Mouse (Mus musculus): ENCODE measurements around the gene Gm36028.

- TF ChIP-seq CTCF (IDR thresholded peaks at IDR 0.05; ENCODE audit: borderline replicate concordance, insufficient read depth, low read depth, low read length) (no peak), POLR2A (IDR thresholded peaks at IDR 0.05; ENCODE audit: borderline replicate concordance, insufficient read depth, low read length) (no peak)
These were observed 53.7 kb downstream of the Gm36028 start for GRCm38 (mm10) chr16:37807269-37807668.
